Mouse (Mus musculus): ENCODE results near the gene Zc3h12a. TPM values are rescaled to one million over a fixed set of nuclear protein-coding genes. Genes with fewer than 3 reads are reported as not detected.
A peak's percentile ranks its signal among the peaks of the same experiment; 100 is the strongest.

Gene Zc3h12a
- polyA plus RNA-seq, 1 experiment from 2014 or later: not detected

- peaks cover 18% of the 10 kb centered on the region for H3K4me1 ChIP-seq (ENCODE audit: control insufficient read depth, insufficient read depth, low read length)
- 1% methylated on average over 63 of the region's 63 CpGs for WGBS
- ATAC-seq: peak; percentile 87
These were observed 43.0 kb downstream of the Zc3h12a start, which contains the start of gene Meaf6 for GRCm38 (mm10) chr4:125084403-125085345. TSS of gene Meaf6 (plus strand) at chr4:125085134.

GRCm38 (mm10) chr4:125078698-125079097 lies 48.9 kb downstream of the Zc3h12a start:
- H3K36me3 ChIP-seq (ENCODE audit: control insufficient read depth, insufficient read depth, low read length): peaks cover 13% of the 10 kb centered on the region
- WGBS: 94% methylated on average over 2 of the region's 2 CpGs
- H3K4me1 ChIP-seq (ENCODE audit: control insufficient read depth, insufficient read depth, low read length): no peaks in the 10 kb centered on the region; the same call in 1 of the 2 replicates
- no peaks in the 10 kb centered on the region for H3K27me3 ChIP-seq (ENCODE audit: control insufficient read depth, insufficient read depth, low read depth, low read length)
- H3K27ac ChIP-seq (ENCODE audit: low read length): no peak overlapping the region
- H3K4me2 ChIP-seq (ENCODE audit: low read length): no peak overlapping the region
- H3K9me3 ChIP-seq (replicated peaks; ENCODE audit: control insufficient read depth, low read length, poor library complexity, severe bottlenecking): no peaks in the 10 kb centered on the region
- ATAC-seq: no peak
- H3K4me3 ChIP-seq (ENCODE audit: low read depth, low read length): no peak overlapping the region
- no peak overlapping the region for H3K9ac ChIP-seq (ENCODE audit: low read depth, low read length)

More at GRCm38 (mm10) chr4:125084403-125085345, 43.0 kb downstream of the Zc3h12a start, which contains the start of gene Meaf6:
- H3K9ac ChIP-seq (ENCODE audit: low read depth, low read length): peak within 1 kb of the TSS; percentile 90
- H3K9me3 ChIP-seq (replicated peaks; ENCODE audit: control insufficient read depth, low read length, poor library complexity, severe bottlenecking): no peaks in the 10 kb centered on the region
- peaks cover 3% of the 10 kb centered on the region; the same call in 1 of the 2 replicates for H3K36me3 ChIP-seq (ENCODE audit: control insufficient read depth, insufficient read depth, low read length)
- H3K27me3 ChIP-seq (ENCODE audit: control insufficient read depth, insufficient read depth, low read depth, low read length): no peaks in the 10 kb centered on the region
- H3K4me2 ChIP-seq (ENCODE audit: low read length): peak within 1 kb of the TSS; percentile 73
- peak within 1 kb of the TSS; percentile 86 for H3K4me3 ChIP-seq (ENCODE audit: low read depth, low read length)
- H3K27ac ChIP-seq (ENCODE audit: low read length): peak within 1 kb of the TSS; percentile 99

- H3K9ac ChIP-seq (ENCODE audit: low read depth, low read length): no peak overlapping the region
- H3K9me3 ChIP-seq (replicated peaks; ENCODE audit: control insufficient read depth, low read length, poor library complexity, severe bottlenecking): no peaks in the 10 kb centered on the region
- peaks cover 17% of the 10 kb centered on the region for H3K36me3 ChIP-seq (ENCODE audit: control insufficient read depth, insufficient read depth, low read length)
- no peaks in the 10 kb centered on the region for H3K27me3 ChIP-seq (ENCODE audit: control insufficient read depth, insufficient read depth, low read depth, low read length)
- H3K27ac ChIP-seq (ENCODE audit: low read length): no peak overlapping the region
- H3K4me1 ChIP-seq (ENCODE audit: control insufficient read depth, insufficient read depth, low read length): no peaks in the 10 kb centered on the region
- H3K4me3 ChIP-seq (ENCODE audit: low read depth, low read length): no peak overlapping the region
- no peak overlapping the region for H3K4me2 ChIP-seq (ENCODE audit: low read length)
- WGBS: 92% methylated on average over 2 of the region's 2 CpGs
- ATAC-seq: no peak
These were observed 49.9 kb downstream of the Zc3h12a start for GRCm38 (mm10) chr4:125077700-125078099.

Other genes starting within 250 kb of the Zc3h12a start
- gene Epha10, start 246.9 kb downstream of the Zc3h12a start, polyA plus RNA-seq (2015; fragmentation: Nextera tagmentation; extraction: Ambion mirVana): 12.7 and 17.0 TPM in 2 replicates
- gene 9930104L06Rik, start 190.8 kb downstream of the Zc3h12a start, polyA plus RNA-seq (2015; fragmentation: Nextera tagmentation; extraction: Ambion mirVana): 16.1 and 17.0 TPM in 2 replicates
- 19.7 and 26.1 TPM in 2 replicates for gene Cdca8, start 188.5 kb downstream of the Zc3h12a start, polyA plus RNA-seq (2015; fragmentation: Nextera tagmentation; extraction: Ambion mirVana)
- gene Rspo1, start 141.4 kb downstream of the Zc3h12a start, polyA plus RNA-seq (2015; fragmentation: Nextera tagmentation; extraction: Ambion mirVana): 1.7 and 2.2 TPM in 2 replicates
- gene Gnl2, start 111.3 kb downstream of the Zc3h12a start, polyA plus RNA-seq (2015; fragmentation: Nextera tagmentation; extraction: Ambion mirVana): 95.9 and 104 TPM in 2 replicates
- gene Dnali1, start 62.1 kb downstream of the Zc3h12a start, polyA plus RNA-seq (2015; fragmentation: Nextera tagmentation; extraction: Ambion mirVana): 1.2 and 1.7 TPM in 2 replicates
- gene Snip1, start 61.2 kb downstream of the Zc3h12a start, polyA plus RNA-seq (2015; fragmentation: Nextera tagmentation; extraction: Ambion mirVana): 23.2 and 24.8 TPM in 2 replicates
- gene Meaf6, start 42.7 kb downstream of the Zc3h12a start, polyA plus RNA-seq (2015; fragmentation: Nextera tagmentation; extraction: Ambion mirVana): 181 and 186 TPM in 2 replicates